Mouse (Mus musculus) forebrain, embryonic 16.5 days (tissue): ENCODE measurements at regions not wholly inside any gene's neighbourhood (a gene's known extent, or its start where the extent isn't known, plus 50 kb on each side); places are given as distances from the start of the nearest gene placed in this dataset.

Source experiments
- ATAC-seq: fragments of 200-750 bp; cut with Nextera tagmentation; 2 replicates; pipeline ENCODE4 v1.8.0; 2017; ENCODE audit warnings: mild to moderate bottlenecking, moderate library complexity
- H3K27ac ChIP-seq: fragments of 300-500 bp; sonication (generic); 2 replicates; pipeline ENCODE4 v1.5.1; 2014; ENCODE audit warnings: low read length, control low read depth
- H3K27me3 ChIP-seq: fragments of 300-500 bp; sonication (generic); replicated peaks from 2 replicates; pipeline ENCODE4 v1.6.1; 2014; ENCODE audit warnings: low read length; ENCODE audit not compliant: control insufficient read depth, insufficient read depth
- H3K36me3 ChIP-seq: fragments of 300-500 bp; sonication (generic); 2 replicates; pipeline ENCODE4 v1.6.1; 2014; ENCODE audit not compliant: control insufficient read depth, insufficient read depth
- H3K4me1 ChIP-seq: fragments of 300-500 bp; sonication (generic); replicated peaks from 2 replicates; pipeline ENCODE4 v1.6.1; 2014; ENCODE audit warnings: low read length; ENCODE audit not compliant: control insufficient read depth, insufficient read depth
- H3K4me2 ChIP-seq: fragments of 300-500 bp; sonication (generic); 2 replicates; pipeline ENCODE4 v1.6.1; 2014; ENCODE audit warnings: mild to moderate bottlenecking, low read length, control low read depth
- H3K4me3 ChIP-seq: fragments of 300-500 bp; sonication (generic); replicated peaks from 2 replicates; pipeline ENCODE4 v1.5.1; 2014; ENCODE audit warnings: mild to moderate bottlenecking, low read length, control low read depth
- H3K9ac ChIP-seq: fragments of 300-500 bp; sonication (generic); replicated peaks from 2 replicates; pipeline ENCODE4 v1.6.1; 2014; ENCODE audit warnings: low read depth, low read length, control low read depth
- H3K9me3 ChIP-seq: fragments of 300-500 bp; sonication (generic); 2 replicates; pipeline ENCODE4 v1.6.1; 2016; ENCODE audit warnings: low read length; ENCODE audit not compliant: control insufficient read depth
- WGBS: fragments of 180-500 bp; shearing (Covaris S2); extraction: QIAGEN DNeasy Blood & Tissue Kit; methylation state at CpG from one replicate; pipeline ENCODE4 v1.1.7; 2014; 5-methylcytosine and 5-hydroxymethylcytosine counted together

DNA sequence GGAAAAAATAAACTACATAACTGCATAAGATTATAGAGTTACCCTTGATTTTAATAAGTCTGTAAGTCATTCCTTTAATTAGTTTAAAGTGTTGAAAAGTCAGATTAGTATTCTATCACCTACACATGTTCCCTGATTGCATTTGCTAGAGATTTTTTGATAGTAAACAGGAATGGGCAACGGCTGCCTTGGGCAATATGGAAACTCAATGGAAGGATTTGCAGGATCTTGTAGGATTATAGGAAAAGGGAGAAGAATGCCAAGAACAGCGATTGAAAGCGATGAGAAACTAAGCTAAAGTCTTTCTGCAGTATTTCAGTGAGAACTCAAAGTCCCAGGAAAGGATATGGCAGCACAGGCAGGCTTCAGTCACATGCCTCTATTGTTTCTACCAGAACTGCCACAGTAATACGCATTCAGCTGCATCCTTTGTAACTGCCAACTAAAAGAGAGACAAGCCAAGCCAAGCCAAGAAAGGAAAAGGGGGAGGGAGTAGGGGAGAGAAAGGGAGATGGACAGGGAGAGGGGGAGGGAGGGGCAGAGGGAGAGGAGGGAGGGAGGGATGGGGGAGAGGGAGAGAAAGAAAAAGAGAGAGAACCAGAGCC lies 340.3 kb downstream of the Kif16b start:
- Histone ChIP-seq H3K27me3 (no peaks in the 10 kb centered on the region), H3K4me3 (no peak overlapping the region), H3K36me3 (no peaks in the 10 kb centered on the region), H3K27ac (peak overlapping the region; percentile 72), H3K4me2 (no peak overlapping the region), H3K9ac (no peak overlapping the region), H3K4me1 (peaks cover 12% of the 10 kb centered on the region), H3K9me3 (no peaks in the 10 kb centered on the region)
- 6% methylated on average over 4 of the region's 4 CpGs for WGBS
- ATAC-seq, result peak; percentile 98

DNA sequence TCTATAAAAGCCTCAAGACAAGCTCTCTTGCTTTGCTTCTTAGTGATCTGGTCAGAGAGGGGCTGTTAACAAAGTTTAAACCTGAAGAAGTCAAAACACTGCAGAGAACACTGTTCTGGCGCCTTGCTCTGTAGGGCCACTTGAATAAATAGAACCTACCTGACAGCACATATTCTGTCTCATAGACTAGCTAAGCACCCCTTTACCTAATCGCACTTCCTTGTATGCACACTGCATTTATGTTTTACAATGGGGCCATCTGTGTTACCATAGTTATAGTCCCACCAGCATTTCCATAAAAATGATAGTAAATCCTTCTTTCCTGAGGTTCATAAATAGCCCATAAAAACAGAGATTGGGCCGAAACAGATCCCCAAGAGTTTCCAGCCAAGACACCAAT lies 340.9 kb downstream of the Kif16b start:
- no peak overlapping the region for H3K4me3 ChIP-seq
- WGBS, result 41% methylated on average over 3 of the region's 3 CpGs
- peaks cover 12% of the 10 kb centered on the region for H3K4me1 ChIP-seq
- no peak overlapping the region for H3K4me2 ChIP-seq
- H3K27ac ChIP-seq, result peak overlapping the region; percentile 85
- no peaks in the 10 kb centered on the region for H3K9me3 ChIP-seq
- H3K36me3 ChIP-seq, result no peaks in the 10 kb centered on the region
- H3K9ac ChIP-seq, result no peak overlapping the region
- H3K27me3 ChIP-seq, result no peaks in the 10 kb centered on the region
- peak; percentile 37; the same call in 1 of the 2 replicates for ATAC-seq

DNA sequence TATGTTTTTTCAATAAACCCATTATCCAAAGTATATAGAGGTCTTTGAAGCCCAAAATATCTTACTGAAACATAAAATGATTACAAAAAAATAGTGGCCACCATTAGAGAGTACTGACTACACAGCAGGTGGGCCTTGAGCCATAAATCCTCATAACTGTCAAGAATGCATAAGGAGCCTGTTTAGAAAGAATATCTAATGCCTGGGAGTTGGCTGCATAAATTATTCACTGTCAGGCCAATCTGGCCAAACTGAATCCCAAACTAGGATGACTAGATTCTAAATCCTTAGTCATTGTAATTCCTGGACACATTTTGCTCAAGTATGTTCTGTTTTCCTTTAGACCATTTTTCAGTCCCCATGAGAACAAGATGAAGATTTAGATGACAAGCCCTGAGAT lies 341.4 kb downstream of the Kif16b start:
- H3K9ac ChIP-seq, result no peak overlapping the region
- H3K36me3 ChIP-seq, result no peaks in the 10 kb centered on the region
- no peak overlapping the region for H3K4me2 ChIP-seq
- no peak overlapping the region for H3K4me3 ChIP-seq
- no peaks in the 10 kb centered on the region for H3K9me3 ChIP-seq
- ATAC-seq, result peak; percentile 41; the same call in 1 of the 2 replicates
- peaks cover 12% of the 10 kb centered on the region for H3K4me1 ChIP-seq
- no peaks in the 10 kb centered on the region for H3K27me3 ChIP-seq
- H3K27ac ChIP-seq, result peak overlapping the region; percentile 85

DNA sequence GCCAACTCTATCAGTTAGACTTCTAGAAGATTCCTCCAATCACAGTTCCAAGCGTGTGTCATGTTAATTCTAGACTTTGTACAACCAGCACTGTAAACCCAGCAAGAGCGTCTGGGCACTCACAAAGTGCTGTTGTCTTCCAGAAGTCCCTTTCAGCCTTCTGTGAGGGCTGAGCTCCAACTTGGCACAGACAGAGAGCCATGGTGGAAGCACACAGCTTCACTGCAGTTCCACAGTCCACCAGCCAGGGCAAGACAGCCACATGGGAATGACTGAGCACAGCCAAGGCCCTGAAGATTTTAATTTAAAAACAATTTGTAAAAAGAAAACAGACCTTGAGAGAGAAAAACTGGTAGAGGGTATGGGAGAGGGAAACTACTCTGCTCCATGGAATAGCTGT lies 346.5 kb downstream of the Kif16b start:
- Histone ChIP-seq H3K4me3 (no peak overlapping the region), H3K9me3 (no peaks in the 10 kb centered on the region), H3K27ac (no peak overlapping the region), H3K9ac (no peak overlapping the region), H3K27me3 (no peaks in the 10 kb centered on the region), H3K4me2 (no peak overlapping the region), H3K4me1 (peaks cover 2% of the 10 kb centered on the region), H3K36me3 (no peaks in the 10 kb centered on the region)
- 38% methylated on average over 2 of the region's 2 CpGs for WGBS
- peak; percentile 89 for ATAC-seq

DNA sequence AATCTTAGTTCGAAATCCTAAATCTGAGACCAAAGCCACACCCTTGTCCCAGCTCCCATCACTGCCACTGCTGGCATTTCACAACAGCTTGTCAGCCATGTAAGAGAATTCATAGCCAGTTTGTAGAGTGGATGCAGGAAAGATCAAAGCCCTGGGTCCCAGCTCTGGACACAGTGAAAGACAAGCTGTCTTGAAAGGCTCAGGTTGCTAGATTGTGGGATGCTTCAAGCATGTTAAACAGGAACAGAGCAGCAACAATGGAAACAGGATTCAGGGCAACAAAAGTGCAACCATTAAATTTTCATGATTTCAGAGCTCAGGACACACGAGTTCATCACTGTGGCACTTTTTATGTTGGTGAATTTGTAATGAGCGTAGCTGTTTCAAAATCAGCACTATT lies 349.6 kb downstream of the Kif16b start:
- Histone ChIP-seq H3K27me3 (no peaks in the 10 kb centered on the region), H3K4me1 (peaks cover 2% of the 10 kb centered on the region; the same call in 1 of the 2 replicates), H3K36me3 (no peaks in the 10 kb centered on the region), H3K4me3 (no peak overlapping the region), H3K27ac (no peak overlapping the region), H3K4me2 (no peak overlapping the region), H3K9me3 (no peaks in the 10 kb centered on the region), H3K9ac (no peak overlapping the region)
- 55% methylated on average over 3 of the region's 3 CpGs for WGBS
- ATAC-seq, result no peak

DNA sequence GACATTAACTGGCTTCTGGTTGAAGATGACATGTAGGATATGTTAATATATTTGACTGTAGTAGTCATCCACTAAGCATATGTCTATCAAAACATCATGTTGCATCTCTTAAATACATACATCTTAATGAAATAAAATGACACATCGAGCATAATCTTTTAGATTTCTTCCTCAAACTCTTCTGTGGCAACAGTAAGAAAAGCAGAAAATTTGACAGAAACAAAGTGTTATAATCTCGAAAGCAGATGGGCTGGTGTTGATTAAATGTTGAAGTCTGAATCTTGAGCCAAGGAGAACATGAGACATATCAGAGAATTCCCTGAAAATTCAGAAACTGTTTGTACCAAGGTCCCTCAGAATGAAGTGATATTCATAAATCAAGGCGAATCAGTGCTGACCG lies 352.6 kb downstream of the Kif16b start:
- Histone ChIP-seq H3K36me3 (no peaks in the 10 kb centered on the region), H3K4me1 (0 out of 2 replicates have a peak, but pooled peaks cover 2% of the 10 kb centered on the region), H3K9me3 (no peaks in the 10 kb centered on the region), H3K9ac (no peak overlapping the region), H3K27ac (peak overlapping the region; percentile 10; the same call in 1 of the 2 replicates), H3K4me3 (no peak overlapping the region), H3K27me3 (no peaks in the 10 kb centered on the region), H3K4me2 (no peak overlapping the region)
- ATAC-seq, result peak; percentile 39; the same call in 1 of the 2 replicates
- WGBS, result 69% methylated on average over 4 of the region's 4 CpGs

DNA sequence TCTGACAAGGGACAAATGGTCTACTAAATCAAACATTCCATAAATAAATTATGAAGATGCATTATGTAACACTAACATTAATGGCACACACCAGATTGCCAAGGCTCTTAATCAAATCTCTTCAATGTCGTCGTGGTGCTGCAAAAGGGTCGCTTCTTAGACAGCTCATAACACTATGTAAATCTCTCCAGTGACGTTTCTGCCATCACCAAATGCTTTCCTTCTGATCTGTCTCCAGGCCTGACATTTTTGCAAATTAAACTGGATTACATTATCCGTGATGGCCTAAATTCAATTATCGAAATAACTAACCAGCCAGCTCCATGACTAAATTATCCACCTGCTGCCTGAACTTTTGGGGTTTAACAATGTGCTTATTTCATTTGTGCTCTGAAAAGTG lies 356.4 kb downstream of the Kif16b start:
- WGBS, result 51% methylated on average over 6 of the region's 6 CpGs
- H3K27me3 ChIP-seq, result no peaks in the 10 kb centered on the region
- 0 out of 2 replicates have a peak, but pooled peaks cover 2% of the 10 kb centered on the region for H3K4me1 ChIP-seq
- no peaks in the 10 kb centered on the region for H3K36me3 ChIP-seq
- H3K4me3 ChIP-seq, result no peak overlapping the region
- ATAC-seq, result peak; percentile 95
- H3K9me3 ChIP-seq, result no peaks in the 10 kb centered on the region
- H3K4me2 ChIP-seq, result no peak overlapping the region
- no peak overlapping the region for H3K27ac ChIP-seq
- H3K9ac ChIP-seq, result no peak overlapping the region

DNA sequence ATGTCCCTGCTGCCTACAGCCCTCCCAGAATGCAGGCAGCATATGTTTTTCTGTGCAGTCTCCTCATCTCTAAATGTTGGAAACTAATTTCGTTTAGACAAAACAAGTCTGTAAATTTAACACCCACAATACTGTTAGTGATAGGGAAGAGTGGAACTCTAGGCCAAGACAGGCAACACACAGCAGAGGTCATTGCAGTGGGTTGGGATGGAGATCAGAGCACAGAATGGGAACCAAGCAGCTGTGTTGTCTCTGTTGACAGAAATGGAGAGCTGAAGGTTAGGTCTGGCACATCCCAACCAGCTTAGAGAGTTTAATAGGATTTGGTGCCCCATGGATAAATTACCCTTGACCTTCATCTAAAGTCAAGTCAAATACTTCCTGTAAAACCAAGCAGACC lies 361.4 kb downstream of the Kif16b start:
- Histone ChIP-seq H3K4me1 (no peaks in the 10 kb centered on the region), H3K27ac (no peak overlapping the region), H3K9ac (no peak overlapping the region), H3K27me3 (no peaks in the 10 kb centered on the region), H3K4me2 (no peak overlapping the region), H3K4me3 (no peak overlapping the region), H3K36me3 (no peaks in the 10 kb centered on the region), H3K9me3 (no peaks in the 10 kb centered on the region)
- WGBS, result 64% methylated on average over 1 of the region's 1 CpGs
- no peak for ATAC-seq

DNA sequence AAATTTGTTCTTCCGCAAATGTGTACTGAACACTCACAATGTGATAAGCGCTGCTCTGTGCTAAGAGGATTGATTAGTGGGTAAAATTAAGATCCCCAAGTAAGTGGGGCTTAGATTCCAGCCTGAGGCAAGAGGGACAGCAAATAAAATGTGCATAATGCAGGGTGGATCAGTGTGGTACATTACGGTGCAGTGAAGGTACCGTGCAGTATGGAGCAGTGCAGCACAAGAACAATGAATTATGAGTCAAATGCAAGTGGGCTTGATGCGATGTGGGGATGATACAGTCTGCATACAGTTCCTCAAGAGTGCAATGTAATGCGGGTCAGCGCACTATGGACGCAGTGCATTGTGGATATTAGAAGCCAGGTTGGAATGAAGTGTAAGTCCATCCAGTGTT lies 367.8 kb downstream of the Kif16b start:
- no peak overlapping the region for H3K27ac ChIP-seq
- ATAC-seq, result no peak

DNA sequence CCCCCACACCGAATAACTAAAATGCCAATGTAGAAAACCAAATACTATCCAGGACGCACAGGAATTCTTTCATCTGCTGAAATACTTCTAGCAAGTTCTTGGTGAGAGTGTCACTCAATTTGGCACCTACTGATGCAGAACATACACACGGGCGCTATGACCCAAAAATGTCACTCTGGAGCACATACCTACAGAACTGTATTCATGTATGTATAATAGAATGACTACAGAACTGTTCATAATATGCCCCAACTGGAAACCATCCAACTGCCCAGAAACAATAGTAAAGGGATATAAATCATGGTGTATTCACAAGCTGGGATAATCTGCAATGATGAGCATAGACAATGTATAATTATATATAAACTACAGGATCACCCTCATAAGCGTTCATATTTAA lies 378.9 kb downstream of the Kif16b start:
- ATAC-seq, result no peak

More for the DNA sequence above, 367.8 kb downstream of the Kif16b start:
- Histone ChIP-seq H3K27me3 (no peaks in the 10 kb centered on the region), H3K4me1 (no peaks in the 10 kb centered on the region), H3K9me3 (no peaks in the 10 kb centered on the region), H3K9ac (no peak overlapping the region), H3K36me3 (no peaks in the 10 kb centered on the region), H3K4me3 (no peak overlapping the region), H3K4me2 (no peak overlapping the region)
- 95% methylated on average over 8 of the region's 8 CpGs for WGBS

More for the DNA sequence above, 378.9 kb downstream of the Kif16b start:
- WGBS, result 80% methylated on average over 5 of the region's 5 CpGs
- H3K9ac ChIP-seq, result no peak overlapping the region
- H3K4me3 ChIP-seq, result no peak overlapping the region
- H3K27me3 ChIP-seq, result no peaks in the 10 kb centered on the region
- H3K27ac ChIP-seq, result no peak overlapping the region
- H3K36me3 ChIP-seq, result no peaks in the 10 kb centered on the region
- H3K4me1 ChIP-seq, result no peaks in the 10 kb centered on the region
- H3K9me3 ChIP-seq, result no peaks in the 10 kb centered on the region
- no peak overlapping the region for H3K4me2 ChIP-seq
